Mouse (Mus musculus): Measurements from ENCODE around the gene S100pbp. TPM values are rescaled to one million over a fixed set of nuclear protein-coding genes. Genes with fewer than 3 reads are reported as not detected.

Gene S100pbp
- polyA plus RNA-seq (2014; fragmentation: Nextera tagmentation; extraction: Ambion mirVana) = 18.3 and 19.8 TPM in 2 replicates

- peak; percentile 84 for ATAC-seq (ENCODE audit: low read depth)
- under 1% methylated on average over 57 of the region's 58 CpGs for WGBS
- no peaks in the 10 kb centered on the region for H3K9me3 ChIP-seq (ENCODE audit: control insufficient read depth, low read length)
- H3K4me1 ChIP-seq (ENCODE audit: control insufficient read depth, insufficient read depth, low read length) = peaks cover 10% of the 10 kb centered on the region
- H3K4me3 ChIP-seq (ENCODE audit: low read depth, low read length) = peak within 1 kb of the TSS; percentile 65
- H3K27me3 ChIP-seq (ENCODE audit: control insufficient read depth, insufficient read depth, low read length) = 0 out of 2 replicates have a peak, but pooled peaks cover 2% of the 10 kb centered on the region
- H3K36me3 ChIP-seq (ENCODE audit: control insufficient read depth, insufficient read depth, low read length) = no peaks in the 10 kb centered on the region
- peak within 1 kb of the TSS; percentile 90 for H3K27ac ChIP-seq (ENCODE audit: low read depth, low read length)
- peak within 1 kb of the TSS; percentile 78 for H3K9ac ChIP-seq (replicated peaks; ENCODE audit: low read depth, low read length)
- H3K4me2 ChIP-seq (ENCODE audit: low read depth, low read length) = peak within 1 kb of the TSS; percentile 81
Measured at GRCm38 (mm10) chr4:129189542-129190519, at the start of gene S100pbp, which contains the start of gene Yars. S100pbp (minus strand) TSS chr4:129189727. Yars (plus strand) TSS chr4:129189760.

GRCm38 (mm10) chr4:129239075-129239474 lies 49.5 kb upstream of the S100pbp start:
- H3K4me1 ChIP-seq (ENCODE audit: control insufficient read depth, insufficient read depth, low read length) = peaks cover 10% of the 10 kb centered on the region
- H3K4me3 ChIP-seq (ENCODE audit: low read depth, low read length) = peak overlapping the region; percentile 74
- peak overlapping the region; percentile 60 for H3K27ac ChIP-seq (ENCODE audit: low read depth, low read length)
- no peaks in the 10 kb centered on the region for H3K27me3 ChIP-seq (ENCODE audit: control insufficient read depth, insufficient read depth, low read length)
- peak overlapping the region; percentile 83 for H3K4me2 ChIP-seq (ENCODE audit: low read depth, low read length)
- ATAC-seq (ENCODE audit: low read depth) = peak; percentile 88
- peak overlapping the region; percentile 76 for H3K9ac ChIP-seq (replicated peaks; ENCODE audit: low read depth, low read length)
- H3K36me3 ChIP-seq (ENCODE audit: control insufficient read depth, insufficient read depth, low read length) = no peaks in the 10 kb centered on the region
- no peaks in the 10 kb centered on the region for H3K9me3 ChIP-seq (ENCODE audit: control insufficient read depth, low read length)
- 2% methylated on average over 27 of the region's 29 CpGs for WGBS

DNA sequence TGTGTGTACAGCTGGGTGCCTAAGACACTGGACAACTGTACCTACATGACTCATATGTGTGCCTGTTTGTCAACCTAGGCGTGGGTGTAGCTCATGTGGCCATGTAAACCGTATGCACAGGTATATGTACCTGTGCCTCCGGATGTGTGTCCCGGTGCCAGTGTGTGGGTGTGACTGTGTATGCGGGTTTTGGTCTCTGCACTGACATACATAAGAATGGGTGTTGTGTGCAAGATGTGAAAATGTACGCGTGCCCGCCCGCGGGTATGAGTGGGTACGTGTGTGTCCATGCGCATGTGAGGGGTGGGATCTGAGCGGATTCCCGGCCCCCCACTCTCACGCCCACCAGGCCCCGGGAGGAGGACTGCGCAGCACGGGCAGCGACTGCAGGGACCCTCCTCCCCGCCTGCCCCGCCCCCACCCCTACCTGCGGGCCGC lies 49.1 kb upstream of the S100pbp start:
- Histone ChIP-seq H3K9me3 (ENCODE audit: control insufficient read depth, low read length) (no peaks in the 10 kb centered on the region), H3K27ac (ENCODE audit: low read depth, low read length) (peak overlapping the region; percentile 60), H3K4me2 (ENCODE audit: low read depth, low read length) (peak overlapping the region; percentile 83), H3K9ac (replicated peaks; ENCODE audit: low read depth, low read length) (peak overlapping the region; percentile 76), H3K27me3 (ENCODE audit: control insufficient read depth, insufficient read depth, low read length) (no peaks in the 10 kb centered on the region), H3K4me1 (ENCODE audit: control insufficient read depth, insufficient read depth, low read length) (peaks cover 10% of the 10 kb centered on the region), H3K36me3 (ENCODE audit: control insufficient read depth, insufficient read depth, low read length) (no peaks in the 10 kb centered on the region), H3K4me3 (ENCODE audit: low read depth, low read length) (peak overlapping the region; percentile 74)
- 0% methylated on average over 21 of the region's 23 CpGs for WGBS
- peak; percentile 75 for ATAC-seq (ENCODE audit: low read depth)

- Histone ChIP-seq H3K27ac (ENCODE audit: low read depth, low read length) (0 out of 2 replicates have a peak overlapping the region, but pooled peaks have one; percentile 16), H3K36me3 (ENCODE audit: control insufficient read depth, insufficient read depth, low read length) (no peaks in the 10 kb centered on the region), H3K4me3 (ENCODE audit: low read depth, low read length) (peak overlapping the region; percentile 74), H3K4me1 (ENCODE audit: control insufficient read depth, insufficient read depth, low read length) (peaks cover 10% of the 10 kb centered on the region), H3K9me3 (ENCODE audit: control insufficient read depth, low read length) (no peaks in the 10 kb centered on the region), H3K9ac (replicated peaks; ENCODE audit: low read depth, low read length) (peak overlapping the region; percentile 76), H3K4me2 (ENCODE audit: low read depth, low read length) (peak overlapping the region; percentile 83), H3K27me3 (ENCODE audit: control insufficient read depth, insufficient read depth, low read length) (no peaks in the 10 kb centered on the region)
- peak; percentile 12; the same call in 1 of the 2 replicates for ATAC-seq (ENCODE audit: low read depth)
- 7% methylated on average over 21 of the region's 21 CpGs for WGBS
Measured at GRCm38 (mm10) chr4:129237843-129238441, 48.4 kb upstream of the S100pbp start.

DNA sequence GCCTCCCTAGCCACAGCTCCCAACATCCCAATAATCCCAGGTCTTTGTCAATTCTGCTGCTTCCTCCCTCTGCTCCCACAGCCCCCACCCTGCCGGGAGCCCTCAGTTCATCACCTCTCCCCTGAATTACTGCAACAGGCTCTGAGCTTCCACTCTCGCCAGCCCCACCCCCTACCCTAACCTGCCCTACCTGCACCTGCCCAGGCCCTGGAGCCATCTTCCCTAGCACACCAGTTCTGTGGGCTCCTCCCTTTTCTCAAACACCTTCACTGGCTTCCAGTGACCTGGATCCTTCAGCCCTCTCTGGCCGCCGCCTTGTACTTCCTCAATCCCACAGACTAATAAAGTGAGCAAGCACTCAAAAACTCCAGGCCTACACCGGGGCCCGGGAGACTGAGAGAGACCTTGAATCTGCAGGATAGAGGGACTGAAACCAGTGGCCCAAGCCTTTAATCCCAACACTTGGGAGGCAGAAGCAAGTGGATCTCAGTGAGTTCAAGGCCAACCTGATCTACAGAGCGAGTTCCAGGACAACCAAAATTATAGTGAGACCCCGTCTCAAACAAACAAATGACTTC lies 46.8 kb upstream of the S100pbp start:
- no peak overlapping the region for H3K4me3 ChIP-seq (ENCODE audit: low read depth, low read length)
- no peaks in the 10 kb centered on the region for H3K9me3 ChIP-seq (ENCODE audit: control insufficient read depth, low read length)
- no peak overlapping the region for H3K4me2 ChIP-seq (ENCODE audit: low read depth, low read length)
- no peak overlapping the region for H3K27ac ChIP-seq (ENCODE audit: low read depth, low read length)
- peaks cover 8% of the 10 kb centered on the region for H3K4me1 ChIP-seq (ENCODE audit: control insufficient read depth, insufficient read depth, low read length)
- H3K36me3 ChIP-seq (ENCODE audit: control insufficient read depth, insufficient read depth, low read length) = no peaks in the 10 kb centered on the region
- ATAC-seq (ENCODE audit: low read depth) = no peak
- 83% methylated on average over 8 of the region's 8 CpGs for WGBS
- H3K9ac ChIP-seq (replicated peaks; ENCODE audit: low read depth, low read length) = no peak overlapping the region
- no peaks in the 10 kb centered on the region for H3K27me3 ChIP-seq (ENCODE audit: control insufficient read depth, insufficient read depth, low read length)

DNA sequence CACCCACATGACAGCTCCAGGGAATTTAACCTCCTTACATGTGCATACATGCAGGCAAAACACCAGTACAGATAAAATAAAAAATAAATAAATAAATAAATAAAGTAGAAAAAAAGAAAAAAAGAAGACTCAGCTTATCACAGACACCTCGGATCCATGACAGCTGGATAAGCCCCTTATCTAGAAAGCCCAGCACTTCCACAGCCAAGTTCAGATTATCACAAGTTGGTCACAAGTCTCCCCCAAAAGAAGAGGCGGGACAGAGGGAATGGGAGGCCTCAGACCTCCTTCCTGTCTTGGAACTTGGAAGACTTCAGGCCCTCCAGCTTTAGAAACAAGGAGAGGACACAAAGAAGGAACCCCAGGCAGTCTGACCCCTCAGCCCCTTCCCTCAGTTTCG lies 45.6 kb upstream of the S100pbp start:
- Histone ChIP-seq H3K4me2 (ENCODE audit: low read depth, low read length) (no peak overlapping the region), H3K27me3 (ENCODE audit: control insufficient read depth, insufficient read depth, low read length) (no peaks in the 10 kb centered on the region), H3K4me1 (ENCODE audit: control insufficient read depth, insufficient read depth, low read length) (peaks cover 8% of the 10 kb centered on the region), H3K9me3 (ENCODE audit: control insufficient read depth, low read length) (no peaks in the 10 kb centered on the region), H3K27ac (ENCODE audit: low read depth, low read length) (no peak overlapping the region), H3K4me3 (ENCODE audit: low read depth, low read length) (no peak overlapping the region), H3K9ac (replicated peaks; ENCODE audit: low read depth, low read length) (no peak overlapping the region), H3K36me3 (ENCODE audit: control insufficient read depth, insufficient read depth, low read length) (no peaks in the 10 kb centered on the region)
- ATAC-seq (ENCODE audit: low read depth) = no peak
- 86% methylated on average over 3 of the region's 3 CpGs for WGBS

DNA sequence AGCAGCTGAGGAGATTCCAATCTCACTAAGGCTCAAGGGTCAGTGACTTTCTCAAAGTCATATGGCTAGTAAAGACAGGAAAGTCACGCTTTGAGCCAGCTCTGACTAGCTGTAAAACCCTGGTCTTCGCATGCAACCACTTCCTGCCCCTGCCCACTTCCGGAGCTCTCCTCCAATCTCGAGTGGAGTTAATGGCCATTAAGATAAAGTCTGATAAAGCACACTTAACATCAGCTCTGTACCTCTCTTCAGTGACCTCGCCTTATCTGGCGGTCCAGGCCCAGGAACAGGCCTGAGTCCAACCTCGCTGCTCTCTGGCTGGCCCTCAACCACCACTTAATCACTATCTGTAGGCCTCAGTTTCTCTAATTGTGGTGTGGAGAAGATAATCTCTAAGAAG lies 45.0 kb upstream of the S100pbp start:
- WGBS = 77% methylated on average over 7 of the region's 7 CpGs
- H3K4me1 ChIP-seq (ENCODE audit: control insufficient read depth, insufficient read depth, low read length) = peaks cover 8% of the 10 kb centered on the region
- H3K27ac ChIP-seq (ENCODE audit: low read depth, low read length) = no peak overlapping the region

GRCm38 (mm10) chr4:129232561-129233360 lies 43.2 kb upstream of the S100pbp start:
- Histone ChIP-seq H3K27ac (ENCODE audit: low read depth, low read length) (no peak overlapping the region), H3K36me3 (ENCODE audit: control insufficient read depth, insufficient read depth, low read length) (no peaks in the 10 kb centered on the region), H3K9me3 (ENCODE audit: control insufficient read depth, low read length) (no peaks in the 10 kb centered on the region), H3K27me3 (ENCODE audit: control insufficient read depth, insufficient read depth, low read length) (no peaks in the 10 kb centered on the region), H3K4me2 (ENCODE audit: low read depth, low read length) (no peak overlapping the region), H3K4me3 (ENCODE audit: low read depth, low read length) (no peak overlapping the region), H3K9ac (replicated peaks; ENCODE audit: low read depth, low read length) (no peak overlapping the region), H3K4me1 (ENCODE audit: control insufficient read depth, insufficient read depth, low read length) (peaks cover 6% of the 10 kb centered on the region; the same call in 1 of the 2 replicates)
- no peak for ATAC-seq (ENCODE audit: low read depth)
- WGBS = 78% methylated on average over 9 of the region's 9 CpGs

More for the DNA sequence above, 45.0 kb upstream of the S100pbp start:
- no peaks in the 10 kb centered on the region for H3K27me3 ChIP-seq (ENCODE audit: control insufficient read depth, insufficient read depth, low read length)
- H3K36me3 ChIP-seq (ENCODE audit: control insufficient read depth, insufficient read depth, low read length) = no peaks in the 10 kb centered on the region
- no peak overlapping the region for H3K4me2 ChIP-seq (ENCODE audit: low read depth, low read length)
- no peaks in the 10 kb centered on the region for H3K9me3 ChIP-seq (ENCODE audit: control insufficient read depth, low read length)
- no peak overlapping the region for H3K4me3 ChIP-seq (ENCODE audit: low read depth, low read length)
- no peak for ATAC-seq (ENCODE audit: low read depth)
- H3K9ac ChIP-seq (replicated peaks; ENCODE audit: low read depth, low read length) = no peak overlapping the region

Data from neural tube, embryonic 14.5 days (tissue).